Comparison of ENCODE assay signal across 18 mouse cellular contexts in the genomic region with DNA sequence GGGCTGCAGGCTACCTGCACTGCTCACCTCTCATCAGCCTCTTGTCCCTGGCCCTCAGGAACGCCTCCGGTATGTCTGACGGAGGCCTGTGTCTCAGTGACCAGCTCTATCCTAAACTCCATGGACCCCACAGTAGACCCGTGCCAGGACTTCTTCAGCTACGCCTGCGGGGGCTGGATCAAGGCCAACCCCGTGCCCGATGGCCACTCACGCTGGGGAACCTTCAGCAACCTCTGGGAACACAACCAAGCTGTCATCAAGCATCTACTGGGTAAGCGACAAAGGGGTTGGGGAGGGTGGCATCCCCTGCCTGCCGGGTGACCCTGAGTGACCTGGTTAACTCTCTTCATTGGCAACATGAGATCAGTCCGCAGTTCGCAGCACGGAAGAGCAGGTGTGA.
A peak's percentile ranks its signal among the peaks of the same experiment; 100 is the strongest.
DNase-seq lines count a peak whose midpoint lies in the region; ATAC-seq and TF ChIP-seq lines count a peak whose summit lies in the region.
"Had no signal": no experiment of that assay in that cellular context is flagged by ENCODE, and none has a peak within 500 bp of the region (broad histone marks: within the 10 kb centered on the region; RNA-seq: fewer than 3 reads in every experiment).

No protein-coding gene starts in this region.

- no peak for DNase-seq in gastrocnemius, adult 2 months
- no peak for DNase-seq in gastrocnemius, postnatal 36 days
- DNase-seq in liver, postnatal 0 days, result no peak
- peak; percentile 74 to 77 for DNase-seq in adrenal gland, postnatal 36 days
- peak; percentile 78 for DNase-seq in heart, postnatal 4 days
- DNase-seq in limb, embryonic 10.5 days (ENCODE audit: low spot score), result no peak
- DNase-seq: kidney, postnatal 10 days; layer of hippocampus, adult 9-11 months; lung, postnatal 36 days; right cerebral cortex, adult 18-20 months had no signal

- no peak overlapping the region for H3K4me3 ChIP-seq in gastrocnemius, adult 2 months
- no peak overlapping the region for H3K4me3 ChIP-seq in liver, embryonic 12.5 days
- H3K4me3 ChIP-seq in liver, postnatal 0 days (ENCODE audit: low read depth, low read length), result no peak overlapping the region
- H3K4me3 ChIP-seq in limb, embryonic 10.5 days, result no peak overlapping the region
- H3K4me3 ChIP-seq: embryonic facial prominence, embryonic 12.5 days; myocyte had no signal

- peak overlapping the region; percentile 52; the same call in 1 of the 2 replicates for H3K27ac ChIP-seq in gastrocnemius, adult 2 months
- H3K27ac ChIP-seq in liver, embryonic 12.5 days, result peak overlapping the region; percentile 32; the same call in 1 of the 2 replicates
- no peak overlapping the region for H3K27ac ChIP-seq in liver, postnatal 0 days (ENCODE audit: low read depth)
- no peak overlapping the region for H3K27ac ChIP-seq in limb, embryonic 10.5 days
- H3K27ac ChIP-seq: embryonic facial prominence, embryonic 12.5 days; hindbrain, embryonic 14.5 days; liver, embryonic 14.5 days had no signal

- no peak for TF ChIP-seq CTCF in gastrocnemius, adult 2 months (IDR thresholded peaks at IDR 0.05)
- TF ChIP-seq CTCF in liver, postnatal 0 days (IDR thresholded peaks at IDR 0.05; ENCODE audit: low read depth), result no peak

- H3K9ac ChIP-seq in liver, embryonic 12.5 days, result no peak overlapping the region
- no peak overlapping the region for H3K9ac ChIP-seq in liver, postnatal 0 days (replicated peaks)
- H3K9ac ChIP-seq: embryonic facial prominence, embryonic 12.5 days; hindbrain, embryonic 14.5 days; liver, embryonic 14.5 days had no signal

- H3K36me3 ChIP-seq in liver, embryonic 12.5 days, result peaks cover 45% of the 10 kb centered on the region
- peaks cover 22% of the 10 kb centered on the region for H3K36me3 ChIP-seq in liver, postnatal 0 days (replicated peaks; ENCODE audit: insufficient read depth, low read length)
- H3K36me3 ChIP-seq in limb, embryonic 10.5 days, result peaks cover 52% of the 10 kb centered on the region

- peaks cover 52% of the 10 kb centered on the region for H3K4me1 ChIP-seq in liver, embryonic 12.5 days
- peaks cover 17% of the 10 kb centered on the region for H3K4me1 ChIP-seq in liver, postnatal 0 days (ENCODE audit: insufficient read depth)
- H3K4me1 ChIP-seq in limb, embryonic 10.5 days, result peaks cover 59% of the 10 kb centered on the region

- ATAC-seq in liver, embryonic 12.5 days, result no peak
- no peak for ATAC-seq in liver, postnatal 0 days
- ATAC-seq: CD4-positive, CD25-positive, alpha-beta regulatory T cell, adult 4 months; intestine, postnatal 0 days had no signal

- H3K9me3 ChIP-seq in liver, embryonic 12.5 days (replicated peaks), result no peaks in the 10 kb centered on the region
- no peaks in the 10 kb centered on the region for H3K9me3 ChIP-seq in liver, postnatal 0 days (ENCODE audit: low read length)
- no peaks in the 10 kb centered on the region for H3K9me3 ChIP-seq in limb, embryonic 10.5 days (replicated peaks)
- H3K9me3 ChIP-seq: embryonic facial prominence, embryonic 12.5 days had no signal

- WGBS in liver, embryonic 12.5 days (ENCODE audit: insufficient replicate concordance), result 89% methylated on average over 14 of the region's 14 CpGs
- 86% methylated on average over 14 of the region's 14 CpGs for WGBS in liver, postnatal 0 days (ENCODE audit: insufficient replicate concordance)
- 90% methylated on average over 14 of the region's 14 CpGs for WGBS in limb, embryonic 10.5 days

- H3K27me3 ChIP-seq in liver, embryonic 12.5 days (replicated peaks), result peaks cover 7% of the 10 kb centered on the region
- H3K27me3 ChIP-seq in liver, postnatal 0 days (ENCODE audit: insufficient read depth, low read length), result no peaks in the 10 kb centered on the region
- H3K27me3 ChIP-seq in limb, embryonic 10.5 days (ENCODE audit: low read depth, poor library complexity, severe bottlenecking), result no peaks in the 10 kb centered on the region
- H3K27me3 ChIP-seq: embryonic facial prominence, embryonic 12.5 days had no signal

- TF ChIP-seq EP300 in liver, postnatal 0 days (IDR thresholded peaks at IDR 0.05; ENCODE audit: low read depth), result no peak

- no peak overlapping the region for H3K4me2 ChIP-seq in liver, embryonic 12.5 days
- no peak overlapping the region for H3K4me2 ChIP-seq in liver, postnatal 0 days (ENCODE audit: low read depth, low read length)
- H3K4me2 ChIP-seq: embryonic facial prominence, embryonic 12.5 days; hindbrain, embryonic 14.5 days; midbrain, embryonic 11.5 days had no signal

- intact Hi-C loops in gastrocnemius, adult 2 months (cut with DNase I), result no loop called here
- intact Hi-C loops in gastrocnemius, postnatal 36 days (cut with DNase I), result no loop called here

Comparison
In these comparisons a context has a peak if more than half of its experiments do, and no peak if none do; other contexts are left out.
1. H3K27ac ChIP-seq: peak in gastrocnemius, adult 2 months (single experiment) and liver, embryonic 12.5 days (single experiment); none in liver, postnatal 0 days (single experiment) and limb, embryonic 10.5 days (single experiment).
2. DNase-seq: peak in adrenal gland, postnatal 36 days (2 of 2) and heart, postnatal 4 days (single experiment); none in gastrocnemius, adult 2 months (single experiment), gastrocnemius, postnatal 36 days (0 of 2), liver, postnatal 0 days (single experiment) and limb, embryonic 10.5 days (single experiment).